Mouse (Mus musculus) small intestine, adult 2 months (tissue): ENCODE results near the gene Olfr1104.

ENCODE experiments used
- CTCF ChIP-seq: fragments of 200-500 bp; IDR thresholded peaks from 2 replicates; pipeline ENCODE4 v1.5.1; 2012; ENCODE audit warnings: low read depth, mild to moderate bottlenecking, control low read depth, inconsistent platforms, low read length, moderate library complexity, mixed read lengths; ENCODE audit not compliant: insufficient replicate concordance, insufficient read length; ENCODE audit errors: extremely low read depth
- POLR2A ChIP-seq: fragments of 200-500 bp; IDR thresholded peaks from 2 replicates; pipeline ENCODE4 v1.6.1; 2012; ENCODE audit warnings: low read depth, mild to moderate bottlenecking, control low read depth, inconsistent platforms, low read length, moderate library complexity

DNA sequence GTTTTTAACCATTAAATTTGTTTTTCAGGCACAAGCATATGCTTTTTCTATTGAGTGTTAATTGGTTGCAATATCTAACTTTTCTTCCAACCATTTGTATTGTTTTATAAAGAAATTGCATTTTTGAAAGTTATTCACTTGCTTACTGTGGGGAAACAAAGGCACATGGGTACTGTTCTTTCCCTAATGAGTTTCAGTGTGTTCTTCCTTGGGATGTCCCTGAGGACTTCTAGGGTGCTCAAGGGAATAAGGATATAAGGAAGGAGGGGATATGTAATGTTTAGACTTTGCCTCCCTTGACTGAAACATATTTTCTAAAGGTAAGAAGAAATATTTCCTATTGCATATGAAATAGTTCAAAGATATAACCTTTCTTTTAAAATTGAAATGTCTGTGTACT, 28.8 kb downstream of the Olfr1104 start, which contains the start of gene Olfr1102:
- TF ChIP-seq POLR2A (no peak), CTCF (no peak)
